Mouse (Mus musculus): ENCODE measurements at regions not wholly inside any gene's neighbourhood (a gene's known extent, or its start where the extent isn't known, plus 50 kb on each side); places are given as distances from the start of the nearest gene placed in this dataset.

GRCm38 (mm10) chr2:50921002-50921401 is 227.9 kb downstream of the Rnd3 start:
- DNase-seq (ENCODE audit: low spot score), result no peak

GRCm38 (mm10) chr2:50916323-50917221 is 232.3 kb downstream of the Rnd3 start:
- DNase-seq (ENCODE audit: low spot score), result no peak

- DNase-seq (ENCODE audit: low spot score), result no peak
Observed at GRCm38 (mm10) chr2:50915149-50915548, 233.8 kb downstream of the Rnd3 start.

- no peak for DNase-seq (ENCODE audit: low spot score)
Observed at GRCm38 (mm10) chr2:50914176-50914575, 234.7 kb downstream of the Rnd3 start.

- DNase-seq (ENCODE audit: low spot score), result no peak
Observed at GRCm38 (mm10) chr2:50908762-50909161, 240.1 kb downstream of the Rnd3 start.

GRCm38 (mm10) chr2:50902701-50903100 is 246.2 kb downstream of the Rnd3 start:
- no peak for DNase-seq (ENCODE audit: low spot score)

- DNase-seq (ENCODE audit: low spot score), result no peak
Observed at GRCm38 (mm10) chr2:50902220-50902619, 246.7 kb downstream of the Rnd3 start.

GRCm38 (mm10) chr2:50888992-50889391 is 259.9 kb downstream of the Rnd3 start:
- DNase-seq (ENCODE audit: low spot score), result no peak

- no peak for DNase-seq (ENCODE audit: low spot score)
Observed at GRCm38 (mm10) chr2:50887954-50888353, 261.0 kb downstream of the Rnd3 start.

GRCm38 (mm10) chr2:50885924-50886315 is 263.0 kb downstream of the Rnd3 start:
- DNase-seq (ENCODE audit: low spot score), result no peak

- DNase-seq (ENCODE audit: low spot score), result no peak
Observed at GRCm38 (mm10) chr2:50885280-50885923, 263.5 kb downstream of the Rnd3 start.

- peak; percentile 58 for DNase-seq (ENCODE audit: low spot score)
Observed at GRCm38 (mm10) chr2:50881514-50882038, 267.3 kb downstream of the Rnd3 start.

- no peak for DNase-seq (ENCODE audit: low spot score)
Observed at GRCm38 (mm10) chr2:50880806-50881205, 268.1 kb downstream of the Rnd3 start.

- DNase-seq (ENCODE audit: low spot score), result no peak
Observed at GRCm38 (mm10) chr2:50877716-50878115, 271.2 kb downstream of the Rnd3 start.

- DNase-seq (ENCODE audit: low spot score), result no peak
Observed at GRCm38 (mm10) chr2:50875072-50875471, 273.8 kb downstream of the Rnd3 start.

GRCm38 (mm10) chr2:50853538-50854244 is 295.2 kb downstream of the Rnd3 start:
- DNase-seq (ENCODE audit: low spot score), result no peak

- DNase-seq (ENCODE audit: low spot score), result no peak
Observed at GRCm38 (mm10) chr2:50852413-50852919, 296.4 kb downstream of the Rnd3 start.

GRCm38 (mm10) chr2:50850071-50850470 is 298.8 kb downstream of the Rnd3 start:
- peak; percentile 52 for DNase-seq (ENCODE audit: low spot score)

GRCm38 (mm10) chr2:50841881-50842280 is 307.0 kb downstream of the Rnd3 start:
- DNase-seq (ENCODE audit: low spot score), result no peak

GRCm38 (mm10) chr2:50835511-50836320 is 313.2 kb downstream of the Rnd3 start:
- no peak for DNase-seq (ENCODE audit: low spot score)

GRCm38 (mm10) chr2:50833791-50834190 is 315.1 kb downstream of the Rnd3 start:
- no peak for DNase-seq (ENCODE audit: low spot score)

Measured in yolk sac, embryonic 10.5 days (tissue).